Mouse (Mus musculus) ES-Bruce4 (cell line): ENCODE results near the gene Fam161b. TPM values are rescaled to one million over a fixed set of nuclear protein-coding genes. Genes with fewer than 3 reads are reported as not detected.

ENCODE experiments used
- H3K27ac ChIP-seq: 2 replicates; pipeline ENCODE4 v1.5.1; 2012; ENCODE audit warnings: low read length, inconsistent platforms; ENCODE audit not compliant: insufficient read depth
- H3K27me3 ChIP-seq: 2 replicates; pipeline ENCODE4 v1.6.1; 2012; ENCODE audit warnings: mild to moderate bottlenecking, low read length, inconsistent platforms; ENCODE audit not compliant: control insufficient read depth, poor library complexity, insufficient read depth, severe bottlenecking
- H3K36me3 ChIP-seq: 2 replicates; pipeline ENCODE4 v1.6.1; 2012; ENCODE audit warnings: inconsistent platforms, mild to moderate bottlenecking, low read length, moderate library complexity; ENCODE audit not compliant: control insufficient read depth, poor library complexity, insufficient read depth, severe bottlenecking
- H3K4me1 ChIP-seq: one replicate; pipeline ENCODE4 v1.8.1; 2011; ENCODE audit warnings: low read length; ENCODE audit not compliant: control insufficient read depth, insufficient read depth
- H3K4me3 ChIP-seq: 2 replicates; pipeline ENCODE4 v1.5.1; 2011; ENCODE audit warnings: low read depth, mild to moderate bottlenecking, low read length
- H3K9ac ChIP-seq: 2 replicates; pipeline ENCODE4 v1.6.1; 2012; ENCODE audit warnings: low read depth, mild to moderate bottlenecking, inconsistent platforms; ENCODE audit not compliant: poor library complexity, severe bottlenecking
- H3K9me3 ChIP-seq: replicated peaks from 2 replicates; pipeline ENCODE4 v1.6.1; 2012; ENCODE audit warnings: mild to moderate bottlenecking, low read length, inconsistent platforms; ENCODE audit not compliant: control insufficient read depth, poor library complexity, insufficient read depth, severe bottlenecking
- CTCF ChIP-seq: IDR thresholded peaks from one replicate; pipeline ENCODE4 v1.8.1; 2011; ENCODE audit warnings: low read depth, low read length
- EP300 ChIP-seq: IDR thresholded peaks from 2 replicates; pipeline ENCODE4 v1.6.1; 2011; ENCODE audit warnings: low read depth, low read length; ENCODE audit not compliant: insufficient read depth
- POLR2A ChIP-seq: IDR thresholded peaks from one replicate; pipeline ENCODE4 v1.8.1; 2011; ENCODE audit warnings: low read length; ENCODE audit not compliant: insufficient read depth
- polyA plus RNA-seq: library from polyadenylated mRNA; stranded (reverse); fragments of >200 nt; gene quantifications from 2 replicates; pipeline ENCODE4 v1.2.4, GENCODE M21; 2011; ENCODE audit warnings: low read depth; ENCODE audit not compliant: missing spikeins, insufficient read depth, insufficient read length

Fam161b gene
- polyA plus RNA-seq, 1 experiment: 1.4 TPM

GRCm38 (mm10) chr12:84402923-84403322, 41.3 kb upstream of the Fam161b start:
- Histone ChIP-seq H3K36me3 (no peaks in the 10 kb centered on the region), H3K9me3 (no peaks in the 10 kb centered on the region), H3K4me3 (no peak overlapping the region), H3K27me3 (no peaks in the 10 kb centered on the region), H3K27ac (no peak overlapping the region), H3K4me1 (no peaks in the 10 kb centered on the region), H3K9ac (no peak overlapping the region)
- TF ChIP-seq CTCF: no peak
- no peak for TF ChIP-seq POLR2A
- TF ChIP-seq EP300: no peak

- H3K9me3 ChIP-seq: no peaks in the 10 kb centered on the region
- TF ChIP-seq POLR2A (no peak), CTCF (no peak), EP300 (no peak)
- no peaks in the 10 kb centered on the region for H3K27me3 ChIP-seq
- no peak overlapping the region for H3K27ac ChIP-seq
- H3K4me1 ChIP-seq: no peaks in the 10 kb centered on the region
- no peak overlapping the region for H3K4me3 ChIP-seq
- no peak overlapping the region for H3K9ac ChIP-seq
- H3K36me3 ChIP-seq: no peaks in the 10 kb centered on the region
Observed at GRCm38 (mm10) chr12:84400653-84401052, 39.0 kb upstream of the Fam161b start.

GRCm38 (mm10) chr12:84400068-84400467, 38.4 kb upstream of the Fam161b start:
- H3K27ac ChIP-seq: no peak overlapping the region
- H3K9me3 ChIP-seq: no peaks in the 10 kb centered on the region
- no peaks in the 10 kb centered on the region for H3K27me3 ChIP-seq
- no peaks in the 10 kb centered on the region for H3K4me1 ChIP-seq
- no peaks in the 10 kb centered on the region for H3K36me3 ChIP-seq
- no peak overlapping the region for H3K4me3 ChIP-seq
- no peak overlapping the region for H3K9ac ChIP-seq
- TF ChIP-seq EP300 (no peak), CTCF (no peak), POLR2A (no peak)

GRCm38 (mm10) chr12:84399663-84400062, 38.0 kb upstream of the Fam161b start:
- no peak for TF ChIP-seq POLR2A
- no peak for TF ChIP-seq EP300
- TF ChIP-seq CTCF: no peak
- no peaks in the 10 kb centered on the region for H3K36me3 ChIP-seq
- H3K9ac ChIP-seq: no peak overlapping the region
- no peaks in the 10 kb centered on the region for H3K4me1 ChIP-seq
- H3K4me3 ChIP-seq: no peak overlapping the region
- no peaks in the 10 kb centered on the region for H3K27me3 ChIP-seq
- H3K27ac ChIP-seq: no peak overlapping the region
- H3K9me3 ChIP-seq: no peaks in the 10 kb centered on the region

GRCm38 (mm10) chr12:84399135-84399534, 37.5 kb upstream of the Fam161b start:
- H3K27ac ChIP-seq: no peak overlapping the region
- H3K9ac ChIP-seq: no peak overlapping the region
- H3K4me1 ChIP-seq: no peaks in the 10 kb centered on the region
- TF ChIP-seq EP300: no peak
- no peak for TF ChIP-seq CTCF
- TF ChIP-seq POLR2A: no peak
- H3K9me3 ChIP-seq: no peaks in the 10 kb centered on the region
- no peaks in the 10 kb centered on the region for H3K36me3 ChIP-seq
- no peak overlapping the region for H3K4me3 ChIP-seq
- no peaks in the 10 kb centered on the region for H3K27me3 ChIP-seq

- Histone ChIP-seq H3K27ac (no peak overlapping the region), H3K36me3 (no peaks in the 10 kb centered on the region), H3K9ac (no peak overlapping the region), H3K4me1 (no peaks in the 10 kb centered on the region), H3K9me3 (no peaks in the 10 kb centered on the region), H3K27me3 (no peaks in the 10 kb centered on the region), H3K4me3 (no peak overlapping the region)
- no peak for TF ChIP-seq POLR2A
- no peak for TF ChIP-seq CTCF
- TF ChIP-seq EP300: no peak
Observed at GRCm38 (mm10) chr12:84398629-84399028, 37.0 kb upstream of the Fam161b start.

GRCm38 (mm10) chr12:84397685-84398084, 36.1 kb upstream of the Fam161b start:
- TF ChIP-seq CTCF (no peak), POLR2A (no peak), EP300 (no peak)
- no peak overlapping the region for H3K4me3 ChIP-seq
- no peaks in the 10 kb centered on the region for H3K4me1 ChIP-seq
- H3K27ac ChIP-seq: no peak overlapping the region
- no peaks in the 10 kb centered on the region for H3K9me3 ChIP-seq
- no peak overlapping the region for H3K9ac ChIP-seq
- no peaks in the 10 kb centered on the region for H3K36me3 ChIP-seq
- no peaks in the 10 kb centered on the region for H3K27me3 ChIP-seq
